Mouse (Mus musculus) thymus, postnatal 0 days (tissue): ENCODE data around the gene Otud1. TPM values are rescaled to one million over a fixed set of nuclear protein-coding genes. Genes with fewer than 3 reads are reported as not detected.

Experiments used
- DNase-seq: peaks from one replicate; pipeline ENCODE4 v3.0.0-alpha.2; 2015; ENCODE audit warnings: low spot score
- polyA plus RNA-seq: library from polyadenylated mRNA; unstranded; fragments of >200 nt; fragmentation: Nextera tagmentation; extraction: Ambion mirVana; gene quantifications from 2 replicates; pipeline ENCODE4 v1.2.1, GENCODE M21; 2015

Otud1 gene
- polyA plus RNA-seq, 1 experiment from 2014 or later: 2.2 TPM

DNA sequence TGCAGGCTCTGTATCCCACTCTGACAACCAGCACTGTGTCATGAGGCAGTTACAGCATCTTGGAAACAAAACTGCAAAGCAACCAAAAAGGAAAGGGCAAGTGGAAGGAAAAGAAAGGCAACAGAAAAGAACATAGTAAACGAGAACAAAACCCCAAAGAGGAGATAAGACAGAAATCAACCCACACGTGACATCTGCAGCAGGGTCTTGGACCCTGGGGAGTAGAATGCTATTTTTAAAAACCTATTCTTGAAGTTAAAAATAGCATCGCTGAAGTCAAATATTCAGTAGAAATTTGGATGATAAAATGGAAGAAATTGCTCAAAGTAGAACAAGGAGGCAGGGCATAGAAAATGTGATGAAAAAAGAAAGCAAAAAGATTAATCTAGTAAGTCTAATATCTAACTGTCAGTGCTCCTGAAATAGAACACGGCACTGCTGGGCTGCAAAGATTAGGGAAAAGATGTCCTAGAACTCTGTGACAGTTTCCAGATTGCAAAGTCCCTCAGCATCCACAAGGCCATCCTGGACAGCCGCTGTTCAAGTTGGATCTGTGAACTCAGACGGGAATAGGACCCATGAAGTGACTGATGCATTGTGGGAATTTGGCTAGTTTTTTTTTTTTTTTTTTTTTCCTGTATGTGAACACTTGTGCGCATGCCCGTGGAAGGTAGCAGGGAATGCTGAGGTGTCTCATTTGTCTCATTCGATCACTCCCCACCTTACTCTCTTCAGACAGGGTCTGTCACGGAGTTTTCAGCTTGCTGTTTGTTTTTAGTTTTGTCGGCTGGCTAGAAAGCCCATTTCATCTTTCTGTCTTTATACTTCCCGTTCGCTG lies 13.5 kb downstream of the Otud1 start:
- DNase-seq: no peak

DNA sequence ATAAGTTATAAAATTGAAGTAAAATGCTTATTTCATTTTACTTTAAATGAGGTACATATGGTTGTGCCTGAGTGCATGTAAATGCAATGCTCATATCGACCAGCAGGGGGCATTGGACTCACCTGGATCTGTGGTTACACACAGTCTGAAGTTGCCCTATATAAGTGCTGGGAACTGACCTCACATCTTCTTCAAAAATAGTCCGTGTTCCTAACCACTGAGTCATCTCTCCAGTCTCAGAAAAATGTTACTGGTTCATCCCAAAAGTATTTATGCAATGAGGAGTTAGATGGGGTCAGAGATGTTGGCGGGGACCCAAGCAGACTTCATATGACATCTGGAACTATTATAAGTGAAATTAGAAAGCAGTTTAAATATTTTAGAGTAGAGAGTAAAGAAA lies 25.4 kb downstream of the Otud1 start:
- peak; percentile 50 for DNase-seq

DNA sequence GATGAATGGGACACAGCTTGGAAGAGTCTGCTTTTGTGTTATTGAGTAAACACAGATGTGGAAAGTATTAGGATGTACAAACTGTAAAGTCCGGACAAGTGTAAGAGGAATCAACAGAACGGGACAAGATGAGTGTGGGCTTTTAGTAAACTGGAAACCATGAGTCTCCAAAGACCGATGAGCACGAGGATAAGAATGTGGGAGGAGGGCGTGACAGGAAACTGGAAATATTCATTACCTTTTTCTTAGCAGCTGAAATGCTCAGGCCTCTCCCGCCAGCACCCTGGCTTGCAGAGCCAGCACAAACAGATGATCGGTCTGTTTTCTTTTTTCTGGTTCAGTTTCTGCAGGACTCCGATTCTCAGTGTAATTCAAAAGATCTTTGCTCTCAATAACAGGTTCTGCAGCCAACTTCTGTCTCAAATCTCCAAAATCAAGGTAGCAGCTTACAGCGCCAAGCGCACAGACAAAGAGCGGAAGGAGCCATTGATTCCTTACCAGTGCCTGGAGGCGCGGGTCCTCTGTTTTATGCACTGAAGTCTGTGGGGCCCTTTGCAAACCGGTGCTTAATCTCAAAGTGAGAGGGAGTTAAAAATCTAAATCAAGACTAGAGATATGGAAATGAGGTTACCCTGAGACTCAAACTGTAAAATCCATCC lies 28.1 kb downstream of the Otud1 start:
- no peak for DNase-seq

DNA sequence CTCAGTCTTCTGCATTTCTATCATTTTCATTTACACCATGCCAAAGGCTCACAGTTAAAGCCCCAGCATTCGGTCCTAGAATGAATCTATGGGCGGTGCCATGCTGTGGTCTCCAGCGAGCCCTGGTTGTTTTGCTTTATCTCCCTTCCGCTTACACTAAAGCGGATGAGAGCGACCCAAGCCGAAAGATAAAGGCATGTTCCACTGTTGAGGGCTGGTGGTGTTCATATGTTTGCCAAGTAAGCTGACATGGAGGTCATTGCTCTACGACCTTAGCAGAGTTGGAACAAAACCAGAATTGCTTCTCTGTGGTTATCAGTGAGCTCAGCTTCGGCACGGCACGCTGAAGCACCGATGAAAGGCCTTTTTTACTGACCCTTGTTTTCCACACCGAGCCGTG lies 32.5 kb downstream of the Otud1 start:
- DNase-seq: no peak

DNA sequence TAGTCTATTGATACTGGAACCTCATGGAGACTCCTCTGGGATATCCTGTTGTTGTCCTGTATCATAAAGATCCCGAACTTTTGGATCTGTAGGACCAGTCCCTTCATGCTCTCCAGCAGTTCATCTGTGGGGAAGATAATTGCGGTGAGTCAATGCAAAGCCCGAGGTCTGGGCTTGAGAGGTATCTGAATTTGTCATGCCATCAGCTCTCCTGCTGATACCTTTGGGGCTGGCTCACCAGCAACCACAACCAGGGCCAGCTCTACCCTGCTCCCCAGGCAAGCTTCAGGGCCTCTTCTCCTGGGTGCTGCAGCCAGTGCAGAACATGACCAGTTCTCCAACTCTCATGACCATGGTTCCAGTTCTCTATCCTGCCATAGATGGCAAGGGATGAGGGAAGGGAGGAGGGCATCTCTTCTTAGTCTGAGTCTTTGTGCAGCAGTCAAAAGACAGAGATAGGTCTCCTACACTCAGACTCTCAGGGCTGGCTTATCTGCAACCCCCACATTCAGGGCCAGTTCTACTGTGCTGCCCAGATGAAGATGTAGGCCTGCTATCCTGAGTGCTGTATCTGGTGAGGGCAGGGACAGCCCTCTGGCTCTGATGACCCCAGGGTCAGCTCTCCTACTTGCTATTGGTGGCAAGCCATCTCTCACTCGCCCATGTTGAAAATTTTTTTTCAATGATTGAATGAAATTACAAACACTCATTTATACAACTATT lies 42.2 kb downstream of the Otud1 start:
- no peak for DNase-seq

DNA sequence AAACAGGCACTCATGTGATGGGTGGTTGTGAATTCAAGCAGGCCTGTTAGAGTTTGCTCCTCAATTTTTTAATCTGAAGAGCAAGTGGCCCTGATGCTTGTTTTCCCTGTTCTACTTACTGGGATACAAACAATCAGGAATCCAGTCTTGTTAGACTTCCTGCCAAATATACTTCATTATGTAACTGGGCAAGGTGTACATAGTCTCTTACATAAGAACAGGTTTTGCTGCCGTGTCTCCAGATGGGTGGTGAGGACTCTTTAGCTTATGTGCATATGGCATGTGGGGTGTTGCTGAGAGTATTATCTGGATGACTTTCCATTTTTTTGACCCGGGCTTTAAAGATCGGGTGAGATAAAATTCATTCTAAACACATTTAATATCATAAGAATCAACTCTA lies 43.8 kb downstream of the Otud1 start:
- no peak for DNase-seq

DNA sequence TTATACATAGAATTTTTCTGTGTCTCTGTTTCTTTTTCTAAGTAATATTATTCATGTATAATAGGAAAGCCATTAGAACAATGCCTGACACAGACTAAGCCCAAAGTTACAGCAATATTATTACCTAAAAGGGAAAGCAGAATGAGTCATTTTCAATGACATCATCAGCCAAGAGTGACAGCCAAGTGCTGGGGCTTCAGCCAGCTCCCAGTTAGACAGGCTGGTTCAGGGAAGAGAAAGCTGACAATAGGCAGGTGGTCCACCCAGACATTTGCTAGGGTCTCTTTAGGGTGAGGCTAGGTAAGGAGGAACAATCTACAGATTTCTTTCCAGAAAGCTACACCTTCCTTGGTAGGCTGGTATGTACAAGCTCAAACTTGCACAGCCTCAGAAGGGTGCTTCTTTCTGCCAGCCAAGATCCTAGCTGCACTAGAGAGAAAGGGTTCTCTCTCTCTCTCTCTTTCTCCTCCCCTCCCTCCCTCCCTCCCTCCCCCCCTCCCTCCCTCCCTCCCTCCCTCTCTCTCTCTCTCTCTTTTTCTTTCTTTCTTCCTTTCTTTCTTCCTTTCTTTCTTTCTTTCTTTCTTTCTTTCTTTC lies 45.6 kb downstream of the Otud1 start:
- no peak for DNase-seq

DNA sequence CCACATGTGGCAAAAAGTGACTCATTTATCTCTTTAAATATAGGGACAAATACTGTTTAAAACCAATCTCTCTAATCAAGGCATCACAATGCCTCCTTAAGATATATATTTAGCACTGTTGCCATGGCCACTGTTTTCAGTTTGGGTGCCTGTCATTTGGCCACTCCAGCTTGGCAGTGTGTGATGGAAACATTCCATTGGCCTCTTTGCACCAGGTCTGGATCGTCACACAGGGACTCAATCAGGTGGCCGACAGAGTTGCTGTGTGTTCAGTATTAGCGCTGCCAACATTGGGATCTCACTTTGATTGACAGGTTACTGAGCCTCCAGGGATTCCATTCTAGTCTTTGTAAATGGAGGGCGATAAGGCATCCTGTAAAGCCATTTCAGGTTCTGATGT lies 46.1 kb downstream of the Otud1 start:
- no peak for DNase-seq

DNA sequence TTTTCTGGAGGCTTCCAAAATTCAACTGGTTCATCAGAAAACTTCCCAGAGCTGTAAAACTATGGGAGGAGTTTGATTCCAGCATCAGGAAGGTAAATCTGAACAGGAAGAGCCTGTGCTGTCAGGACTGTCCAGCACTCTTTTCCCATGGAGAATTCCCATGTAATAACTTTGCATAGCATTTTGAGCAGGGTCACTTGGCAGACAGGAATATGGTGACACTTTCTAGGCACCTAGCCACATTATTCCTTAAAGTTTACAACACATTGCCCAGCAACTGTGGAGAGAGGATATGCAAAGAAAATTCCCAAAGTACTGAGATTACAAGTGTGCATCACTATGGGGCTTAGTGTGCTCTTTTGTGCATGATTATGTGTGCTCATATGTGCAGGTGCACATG lies 46.7 kb downstream of the Otud1 start:
- no peak for DNase-seq

DNA sequence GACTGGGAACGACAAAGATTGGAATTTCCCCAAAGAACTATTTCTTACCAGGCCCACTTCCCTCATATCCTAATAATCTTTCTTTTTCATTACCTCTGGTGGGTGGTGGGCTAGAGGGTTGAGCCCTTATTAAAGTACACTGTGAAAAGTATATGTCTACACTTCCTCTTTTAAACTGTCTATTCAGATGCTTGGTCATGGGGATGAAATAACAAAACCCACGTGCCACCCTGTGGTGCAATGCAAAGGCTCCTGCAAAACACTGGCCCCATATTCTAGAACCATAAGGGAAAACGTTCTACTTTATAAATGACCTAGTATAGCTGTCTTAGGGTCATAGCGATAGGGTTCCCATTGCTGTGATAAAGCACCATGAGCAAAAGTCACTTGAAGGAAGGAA lies 49.3 kb downstream of the Otud1 start:
- no peak for DNase-seq

Other genes with a start within 250 kb of the Otud1 start
- not detected in 2 replicates for gene Ptf1a, start 212.1 kb upstream of the Otud1 start, polyA plus RNA-seq
- 0.06 TPM in 1 of 2 replicates, not detected in the other for gene 4921504E06Rik, start 103.8 kb upstream of the Otud1 start, polyA plus RNA-seq